Mouse (Mus musculus): Measurements from ENCODE around the gene Tspan18.

Tspan18 gene

DNA sequence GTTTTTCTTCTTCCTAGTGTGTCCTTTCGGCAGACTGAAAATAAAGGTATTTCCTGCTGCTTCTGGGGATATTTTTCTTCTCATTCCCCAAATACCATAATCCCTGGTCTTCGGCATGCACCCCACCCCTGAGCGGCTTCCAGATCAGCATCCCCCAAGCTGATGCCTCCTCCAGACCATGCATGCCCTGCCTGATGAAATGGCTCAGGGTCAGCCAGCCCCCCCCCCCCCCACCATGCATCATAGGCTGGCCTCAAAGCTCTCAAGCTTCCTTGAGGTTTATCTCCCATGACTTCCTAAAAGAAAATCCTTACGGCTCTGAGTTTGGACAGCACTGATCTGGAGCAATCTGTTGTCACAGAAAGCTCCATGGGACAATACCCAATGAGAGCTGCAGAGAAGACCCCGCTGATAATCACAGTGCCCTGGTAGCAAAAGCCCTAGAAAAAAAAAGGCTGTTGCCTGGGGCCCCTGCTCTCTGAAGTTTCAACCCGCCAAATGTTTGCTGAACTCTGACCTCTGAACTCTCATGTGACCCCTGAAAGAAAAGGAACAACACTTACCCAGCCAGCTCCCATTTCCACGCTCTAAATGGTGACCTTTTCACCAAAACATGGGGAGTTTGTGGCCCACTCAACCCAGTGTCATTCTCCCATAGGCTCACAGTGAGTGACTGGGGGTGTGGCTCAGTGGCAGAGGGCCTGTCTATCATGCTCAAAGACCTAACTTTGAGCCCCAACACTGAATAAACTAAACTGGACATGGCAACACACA lies 43.8 kb downstream of the Tspan18 start:
- no peak for DNase-seq

- DNase-seq = peak; percentile 65 to 70
Observed at GRCm38 (mm10) chr2:93289161-93289560, 45.1 kb downstream of the Tspan18 start.

DNA sequence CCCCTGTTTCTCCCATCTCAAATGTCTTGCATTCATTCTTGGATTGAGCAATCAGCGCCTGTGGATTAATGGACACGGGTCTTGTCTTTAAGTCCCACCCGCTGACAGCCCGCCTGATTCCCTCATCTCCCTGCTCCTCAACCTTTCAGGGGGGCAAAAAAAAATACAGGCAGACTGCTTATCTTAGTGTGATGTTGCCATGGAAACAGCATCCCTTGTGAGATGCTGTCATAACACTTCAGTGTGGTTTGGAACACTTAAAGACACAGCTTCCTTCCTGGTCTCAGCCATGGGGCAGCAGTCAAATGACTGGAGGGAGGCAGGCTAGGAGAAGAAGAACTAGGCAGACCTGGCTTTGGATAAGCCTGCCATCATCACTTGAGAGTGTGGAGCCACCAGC lies 47.0 kb downstream of the Tspan18 start:
- no peak for DNase-seq

- no peak for DNase-seq
Observed at GRCm38 (mm10) chr2:93286742-93287141, 47.6 kb downstream of the Tspan18 start.

DNA sequence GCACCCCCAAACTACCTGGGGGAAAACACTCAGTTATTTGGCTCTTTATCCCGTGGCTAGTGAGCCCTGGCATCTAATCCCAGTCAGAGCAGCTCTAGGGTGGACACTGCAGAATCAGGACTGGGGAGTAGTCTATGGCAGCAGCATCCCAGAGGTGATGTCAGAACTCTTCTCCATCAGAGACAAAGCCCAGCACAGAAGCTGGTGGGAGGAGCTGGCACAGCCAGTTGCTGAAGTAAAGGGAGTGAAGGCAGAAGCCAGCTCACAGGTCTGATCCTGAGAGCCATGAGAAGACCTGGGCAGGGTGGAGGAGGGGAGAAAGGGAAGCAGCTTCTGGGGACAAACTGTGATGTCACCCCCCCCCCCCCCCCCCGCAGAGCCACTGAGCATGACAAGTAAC lies 48.0 kb downstream of the Tspan18 start:
- DNase-seq = no peak

DNA sequence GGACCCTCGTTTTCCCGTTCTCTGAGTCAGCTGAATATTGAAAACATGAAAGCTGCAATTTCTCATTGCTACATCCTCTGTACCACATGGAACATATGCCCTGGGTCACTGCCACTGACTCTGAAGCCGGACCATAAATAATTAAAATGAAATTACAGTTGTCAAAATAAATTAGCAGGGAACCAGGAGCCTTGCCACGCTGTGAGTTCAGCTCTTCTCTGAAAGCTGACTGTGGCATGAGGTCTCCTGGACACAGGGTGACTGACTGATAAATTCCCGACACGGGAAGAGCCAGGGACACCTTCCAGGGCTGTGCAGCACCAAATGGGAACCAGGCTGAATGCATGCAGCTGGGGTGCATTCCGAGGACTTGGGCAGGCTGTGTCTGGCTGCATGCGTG lies 48.5 kb downstream of the Tspan18 start:
- no peak for DNase-seq

GRCm38 (mm10) chr2:93284625-93285024 lies 49.7 kb downstream of the Tspan18 start:
- no peak for DNase-seq

- no peak for DNase-seq
Observed at GRCm38 (mm10) chr2:93283481-93284293, 50.6 kb downstream of the Tspan18 start.

DNA sequence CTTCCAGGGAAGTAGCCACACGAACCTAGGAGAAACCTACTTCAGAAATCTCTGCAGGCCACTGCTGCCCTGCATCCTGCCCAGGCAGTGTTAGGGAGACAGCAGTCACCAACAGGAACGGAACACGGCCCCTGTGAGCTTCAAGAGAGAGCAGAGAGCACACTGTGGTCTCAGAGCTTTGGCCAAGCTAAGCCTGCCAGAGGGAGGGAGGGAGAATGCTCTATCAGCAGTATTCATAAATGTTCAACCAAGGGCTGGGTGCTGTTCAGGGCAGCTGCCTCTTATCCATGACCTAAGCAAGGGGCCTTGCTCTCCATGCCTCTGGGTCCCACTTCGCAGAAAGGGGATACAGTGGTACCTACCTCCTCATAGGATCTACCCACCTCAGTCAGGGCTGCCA lies 51.7 kb downstream of the Tspan18 start:
- DNase-seq = peak; percentile 57 to 63

DNA sequence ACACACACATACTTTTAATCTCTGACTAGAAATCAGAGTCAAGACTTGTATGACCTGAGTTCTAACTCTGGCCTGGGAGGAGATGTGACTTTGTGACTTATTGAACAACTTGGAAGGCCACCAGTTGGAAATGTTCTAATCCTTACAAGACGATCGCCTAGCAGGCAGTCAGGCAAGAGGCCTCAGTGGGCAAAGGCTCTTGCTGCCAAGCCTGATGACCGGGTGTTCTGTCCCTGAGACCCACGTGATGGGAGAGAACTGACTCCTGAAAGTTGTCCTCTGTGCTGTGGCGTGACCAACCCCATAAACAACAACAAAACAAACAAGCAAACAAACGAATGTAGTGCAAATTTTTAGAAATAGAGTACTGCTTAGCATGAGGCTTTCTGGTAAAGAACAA lies 52.8 kb downstream of the Tspan18 start:
- DNase-seq = peak; percentile 36 to 59

- no peak for DNase-seq
Observed at GRCm38 (mm10) chr2:93280117-93280620, 54.1 kb downstream of the Tspan18 start.

GRCm38 (mm10) chr2:93278181-93278975 lies 55.9 kb downstream of the Tspan18 start:
- DNase-seq = peak; percentile 49 to 67

- no peak for DNase-seq
Observed at GRCm38 (mm10) chr2:93277486-93277885, 56.8 kb downstream of the Tspan18 start.

GRCm38 (mm10) chr2:93276026-93276425 lies 58.3 kb downstream of the Tspan18 start:
- no peak for DNase-seq

DNA sequence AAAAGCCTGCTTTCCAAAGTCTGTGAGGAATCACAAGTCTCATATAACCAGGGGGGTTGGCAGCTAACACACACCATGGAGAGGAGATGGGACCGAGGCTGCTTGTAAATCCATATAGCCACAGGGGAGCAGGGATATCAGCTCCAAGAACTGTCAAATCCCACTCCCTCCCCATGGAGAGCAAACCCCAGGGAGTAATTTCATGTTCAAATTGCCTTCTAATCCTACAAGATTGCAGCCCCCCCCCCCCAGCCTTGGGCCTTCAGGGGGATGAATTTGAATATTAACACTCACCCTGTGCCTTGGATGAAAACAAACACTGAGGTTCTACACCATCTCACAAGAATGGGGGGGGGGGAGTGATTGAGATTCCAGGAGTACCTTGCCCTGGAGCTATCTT lies 60.4 kb downstream of the Tspan18 start:
- DNase-seq = no peak

- peak; percentile 43 to 58 for DNase-seq
Observed at GRCm38 (mm10) chr2:93270083-93270482, 64.2 kb downstream of the Tspan18 start.

DNA sequence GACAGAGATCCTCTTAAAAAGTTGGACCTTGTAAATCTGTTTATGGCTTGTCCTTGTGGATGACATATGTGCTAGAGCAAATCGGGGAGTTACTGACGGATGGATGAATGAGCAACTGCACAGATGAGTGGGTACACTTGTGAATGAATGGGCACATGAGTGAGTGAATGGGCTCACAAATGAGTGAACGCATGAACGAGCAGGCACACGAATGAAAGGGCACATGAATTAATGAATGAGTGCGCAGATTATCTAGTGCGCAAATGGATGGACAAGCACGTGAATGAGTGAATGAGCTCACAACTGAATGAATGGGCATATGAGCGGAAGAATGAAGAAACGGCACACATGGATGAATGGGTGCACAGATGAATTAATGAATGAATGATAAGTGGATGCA lies 64.7 kb downstream of the Tspan18 start:
- no peak for DNase-seq

DNA sequence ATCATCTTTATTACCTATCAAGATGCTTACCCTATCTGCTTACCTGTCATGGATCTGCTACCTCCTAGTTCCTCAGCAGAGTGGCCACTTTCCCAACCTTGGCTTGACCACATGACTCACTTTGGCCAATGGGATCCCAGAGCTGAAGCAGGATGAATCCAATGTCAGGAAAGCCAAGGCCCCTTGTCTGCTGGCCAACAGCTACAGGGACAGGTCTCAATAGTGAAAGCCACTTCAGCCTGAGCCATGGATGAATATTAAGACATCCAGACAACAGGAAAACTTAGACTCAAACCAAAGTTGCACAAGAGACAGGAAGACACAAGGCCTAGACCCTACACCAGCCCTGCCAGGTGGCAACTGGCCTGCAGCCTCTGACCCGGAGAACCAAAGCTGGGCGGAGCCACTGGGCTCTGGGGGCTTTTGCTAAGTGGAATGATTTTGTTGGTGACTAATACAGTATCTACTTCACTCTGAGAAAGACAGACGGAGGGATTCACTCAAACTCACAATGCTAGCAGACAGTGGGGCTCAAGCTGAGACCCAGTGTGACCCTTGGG lies 65.5 kb downstream of the Tspan18 start:
- peak in 1 of 2 experiments; percentile 34 for DNase-seq

GRCm38 (mm10) chr2:93267791-93268190 lies 66.5 kb downstream of the Tspan18 start:
- DNase-seq = peak; percentile 53 to 65

DNA sequence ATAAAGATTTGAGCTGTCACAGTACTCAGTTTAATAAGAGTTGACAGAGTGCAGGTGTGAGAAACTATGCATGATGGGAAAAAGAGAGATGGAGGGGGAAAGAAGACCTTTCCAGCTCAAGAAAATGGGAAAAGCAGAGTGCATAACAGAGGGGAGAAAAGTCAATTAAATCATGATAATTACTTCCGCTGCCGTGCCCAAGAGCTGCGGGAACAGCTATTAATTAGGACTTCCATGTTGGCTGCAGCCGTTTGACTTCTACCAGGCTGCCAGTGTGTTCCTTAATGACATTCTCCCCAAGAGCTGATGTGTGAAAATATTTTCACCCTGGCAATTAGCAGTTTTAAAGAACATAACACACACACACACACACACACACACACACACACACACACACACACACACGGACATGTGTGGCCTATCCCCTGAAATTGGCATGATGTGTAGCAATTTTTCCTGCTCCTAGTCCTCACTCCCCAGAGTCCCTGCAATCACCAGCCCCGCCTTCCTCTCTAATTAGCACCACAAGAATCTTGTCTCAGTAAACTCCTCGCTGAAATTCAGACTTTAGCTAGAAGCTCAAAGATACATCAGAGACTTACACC lies 67.6 kb downstream of the Tspan18 start:
- no peak for DNase-seq

DNA sequence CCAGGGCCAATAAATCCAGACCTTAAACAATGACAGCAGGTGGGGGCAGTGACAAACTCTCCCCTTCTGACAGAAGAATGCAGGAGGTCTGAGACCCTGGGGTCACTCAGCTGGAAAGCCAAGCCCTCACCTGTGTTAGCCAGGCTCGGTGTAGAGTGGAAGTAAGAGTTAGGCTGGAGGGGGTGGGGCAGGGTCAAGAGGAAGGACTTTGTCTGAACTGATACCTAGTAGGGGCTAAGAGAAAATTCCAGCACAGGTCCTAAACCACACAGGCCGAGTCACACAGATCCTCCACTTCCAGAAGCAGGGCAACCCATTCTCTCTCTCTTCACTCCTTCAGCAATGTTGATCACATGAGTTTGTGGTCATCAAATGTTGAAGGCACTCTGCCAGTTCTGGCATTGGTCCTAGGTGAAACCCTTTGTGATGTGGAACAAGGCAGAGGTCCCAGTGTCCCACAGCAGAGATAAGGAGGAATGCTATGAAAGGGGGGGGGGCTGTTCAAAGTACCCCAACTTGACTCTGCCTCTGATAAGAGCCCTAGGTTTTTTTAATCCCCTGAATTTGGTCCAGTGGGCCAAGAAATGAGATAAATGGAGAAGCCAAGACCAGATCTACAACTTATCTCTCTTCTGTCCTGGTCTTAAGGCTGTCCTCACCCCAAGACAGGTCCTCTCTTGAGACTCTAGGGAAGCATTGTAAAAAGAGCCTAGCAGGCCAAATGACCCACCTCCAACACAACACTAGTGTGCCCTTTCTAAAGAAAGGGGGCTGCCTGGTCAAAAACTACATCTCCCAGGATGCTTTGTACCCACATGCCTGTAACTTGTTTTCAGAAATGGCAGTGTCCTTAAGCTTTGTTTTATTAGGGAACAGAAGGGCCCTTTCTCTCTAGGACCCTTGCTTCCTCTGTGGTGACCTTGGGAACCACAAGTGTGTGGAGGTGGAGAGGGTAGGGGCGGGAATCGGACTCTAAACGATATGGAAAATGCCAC lies 71.7 kb downstream of the Tspan18 start:
- DNase-seq = peak; percentile 73 to 83

Data from kidney, postnatal 36 days (tissue).